Mouse (Mus musculus): ENCODE measurements around the gene Cdh22.

Gene Cdh22

DNA sequence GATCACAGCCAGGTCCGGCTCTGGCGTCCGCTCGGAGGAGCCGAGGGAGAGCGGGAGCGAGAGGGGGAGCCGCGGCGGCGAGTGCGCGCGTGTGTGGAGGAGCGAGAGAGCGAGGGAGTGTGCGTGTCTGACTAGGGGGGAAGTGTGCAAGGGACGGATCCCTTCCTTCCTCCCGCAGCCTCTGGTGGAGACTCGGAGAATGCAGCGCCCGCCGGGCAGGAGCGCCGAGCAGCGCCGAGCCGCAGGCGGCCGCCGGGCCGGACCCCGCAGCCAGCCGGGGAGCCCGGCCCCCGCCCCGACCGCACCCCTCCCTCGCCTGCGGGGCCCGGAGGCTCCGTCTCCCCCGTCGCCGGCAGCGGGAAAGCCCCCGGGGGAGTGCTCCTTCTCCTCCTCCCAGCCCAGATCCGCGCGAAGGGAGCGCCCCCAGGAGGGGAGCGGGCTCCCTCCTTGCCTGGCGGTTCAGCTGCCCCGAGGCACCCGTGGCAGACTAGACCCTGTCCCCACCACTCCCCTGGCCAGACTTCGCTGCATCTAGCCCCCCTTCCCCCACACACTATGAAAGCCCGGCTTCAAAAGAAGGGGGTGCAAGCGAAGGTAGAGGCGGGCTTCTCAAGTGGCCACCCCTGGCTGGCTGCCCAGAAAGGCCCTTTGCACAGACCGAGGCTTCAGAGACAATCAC is at the start of gene Cdh22:
Gene Cdh22, minus strand, starts transcription at position 241 of the 679 bp plus-strand sequence.
- DNase-seq (ENCODE audit: low spot score): peak; percentile 58

DNA sequence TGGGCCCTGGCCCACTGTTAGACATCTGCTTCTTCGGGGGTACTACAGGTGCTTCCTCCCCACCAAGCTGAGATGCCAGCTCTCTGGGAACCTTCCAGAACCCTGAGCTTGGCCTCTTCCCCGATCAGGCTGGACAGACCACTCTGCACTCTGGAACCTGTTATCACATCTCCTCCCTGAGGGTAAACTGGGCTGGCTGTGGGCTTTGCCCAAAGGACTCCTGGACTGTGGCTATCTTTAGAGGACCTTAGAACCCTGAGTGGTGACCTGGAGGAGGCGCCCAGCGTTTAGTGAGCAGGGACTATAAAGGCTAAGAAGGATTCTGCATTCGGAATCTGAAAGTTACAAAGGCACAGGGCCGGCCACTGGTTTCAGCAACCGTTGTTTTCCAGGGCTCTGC is 49.7 kb upstream of the Cdh22 start:
- no peak for DNase-seq (ENCODE audit: low spot score)

DNA sequence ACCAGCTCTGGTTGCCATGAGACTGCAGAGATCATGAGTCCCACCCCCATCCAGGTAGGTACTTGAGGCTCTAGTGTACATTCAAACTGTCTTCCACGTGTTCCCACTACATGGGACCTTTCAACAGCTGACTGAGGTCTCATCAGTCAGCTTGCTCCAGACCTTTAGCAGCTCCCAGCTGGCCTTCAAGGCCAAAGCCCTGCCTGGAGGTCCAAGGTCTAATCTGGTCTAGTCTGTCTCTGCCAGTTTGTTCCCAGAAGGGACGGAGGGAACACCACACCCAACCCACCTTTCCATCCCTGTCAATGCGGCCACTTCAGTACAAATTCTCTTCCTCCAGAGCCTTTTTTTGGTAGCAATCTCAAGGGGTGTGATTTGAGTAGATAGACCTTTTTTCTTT is 49.0 kb upstream of the Cdh22 start:
- DNase-seq (ENCODE audit: low spot score): no peak

- no peak for DNase-seq (ENCODE audit: low spot score)
These were observed 47.2 kb upstream of the Cdh22 start for GRCm38 (mm10) chr2:165281779-165282311.

DNA sequence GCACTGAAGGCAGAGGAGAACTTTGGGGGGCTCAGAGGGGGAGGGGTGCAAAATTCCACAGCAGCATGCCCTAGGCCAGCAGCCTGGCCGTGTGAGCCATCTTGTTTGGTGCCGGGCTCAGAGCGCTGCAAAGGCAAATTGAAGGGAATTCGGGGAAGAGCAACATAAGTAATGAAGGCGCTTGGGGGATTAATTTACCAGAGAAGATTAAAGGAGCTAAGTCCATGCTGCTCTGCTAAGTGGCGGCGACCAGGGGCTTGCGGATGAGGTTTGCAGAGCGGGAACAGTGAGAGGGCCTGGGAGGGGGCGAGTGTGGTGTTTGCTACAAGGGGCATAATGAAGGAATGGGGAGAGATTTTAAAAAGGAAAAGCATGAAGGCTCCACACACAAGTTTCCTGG is 44.7 kb upstream of the Cdh22 start:
- DNase-seq (ENCODE audit: low spot score): no peak

DNA sequence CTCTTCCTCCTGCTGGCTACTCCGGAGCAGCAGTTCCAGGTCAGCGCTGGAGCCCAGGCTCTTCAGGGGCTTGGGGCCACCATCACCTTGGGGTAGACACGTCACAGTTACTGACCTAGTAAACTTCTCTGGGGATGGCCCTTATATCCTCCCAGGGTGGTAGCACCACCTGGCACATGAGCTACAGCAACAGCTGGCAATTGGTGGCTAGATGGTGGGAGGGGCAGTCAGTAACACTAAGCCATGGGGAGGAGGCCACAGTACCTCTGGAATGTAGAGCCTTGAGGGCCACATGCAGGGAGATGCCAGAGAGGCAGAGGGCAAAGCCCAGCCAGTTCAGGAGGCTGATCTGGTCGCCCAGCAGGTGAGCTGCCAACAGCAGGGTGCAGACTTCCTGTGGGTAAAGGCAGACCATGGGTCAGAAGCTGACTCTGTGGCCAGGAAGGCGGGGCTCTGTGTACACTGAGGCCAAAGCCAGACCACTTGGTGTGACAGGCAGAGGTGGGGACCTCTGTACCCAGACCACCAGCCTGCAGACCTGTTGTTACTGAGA is 42.6 kb upstream of the Cdh22 start:
- DNase-seq (ENCODE audit: low spot score): no peak

DNA sequence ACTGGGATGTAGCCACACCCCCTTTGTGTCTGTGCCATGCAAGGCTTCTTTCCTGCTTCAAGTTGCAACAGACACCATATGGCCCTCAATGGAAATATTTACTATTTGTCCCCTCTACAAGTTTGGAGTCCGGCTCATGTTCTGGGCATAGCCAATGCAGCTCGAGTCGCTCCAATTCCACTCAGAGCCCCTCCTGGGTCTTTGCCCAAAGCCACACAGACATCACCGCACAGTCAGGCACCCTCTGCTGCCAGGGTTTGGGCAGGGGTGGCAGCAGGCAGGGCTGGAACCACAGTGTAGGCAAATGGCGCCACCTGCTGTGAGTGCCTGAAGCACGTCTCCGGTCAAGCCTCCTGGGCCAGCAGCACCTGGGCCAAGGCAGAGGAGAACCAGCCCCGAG is 41.2 kb upstream of the Cdh22 start:
- peak; percentile 70 for DNase-seq (ENCODE audit: low spot score)

DNA sequence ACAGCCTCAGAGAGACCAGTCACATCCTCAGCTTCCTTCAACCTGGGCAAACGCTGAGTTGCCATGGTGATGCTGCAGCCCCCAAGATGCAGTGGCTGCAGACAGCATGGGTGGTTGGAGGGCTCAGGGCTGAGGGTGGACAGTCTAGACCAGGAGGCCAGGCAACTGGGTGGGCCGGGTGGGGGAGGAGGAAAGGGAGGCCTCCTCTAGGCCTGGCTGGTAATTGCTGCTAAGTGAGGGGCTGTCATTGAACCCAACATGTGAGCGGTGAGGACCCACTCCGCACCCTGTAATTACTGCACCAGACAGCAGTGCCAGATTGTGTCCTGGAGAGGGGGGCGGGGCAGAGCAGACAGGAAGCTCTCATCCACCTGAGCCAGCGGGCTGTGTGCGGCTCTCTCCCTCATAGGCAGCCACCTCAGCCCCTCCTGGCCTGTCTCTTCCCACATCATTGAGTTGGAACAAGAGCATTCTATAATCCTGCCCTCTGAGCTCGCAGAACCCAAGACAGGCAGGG is 40.5 kb upstream of the Cdh22 start:
- DNase-seq (ENCODE audit: low spot score): no peak

DNA sequence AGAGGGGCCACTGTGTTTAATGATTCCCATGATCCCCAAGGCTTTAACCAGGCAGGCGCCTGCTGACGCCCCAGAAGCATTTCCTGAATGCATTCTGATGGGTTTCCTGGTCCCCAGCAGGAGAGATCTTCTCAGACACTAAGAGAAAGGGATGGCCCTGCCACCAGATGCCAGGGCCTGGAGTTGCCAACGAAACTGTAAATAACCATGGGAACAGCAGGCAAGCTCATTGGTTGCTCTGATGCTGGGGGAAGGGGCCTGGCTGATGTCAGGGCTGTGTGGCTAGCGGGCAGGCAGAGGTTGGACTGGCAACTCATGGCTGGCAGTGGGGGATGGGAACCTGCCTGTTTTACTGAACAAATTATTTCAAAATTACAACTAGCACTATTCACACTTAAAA is 38.9 kb upstream of the Cdh22 start:
- no peak for DNase-seq (ENCODE audit: low spot score)

GRCm38 (mm10) chr2:165271326-165271725 is 36.7 kb upstream of the Cdh22 start:
- no peak for DNase-seq (ENCODE audit: low spot score)

DNA sequence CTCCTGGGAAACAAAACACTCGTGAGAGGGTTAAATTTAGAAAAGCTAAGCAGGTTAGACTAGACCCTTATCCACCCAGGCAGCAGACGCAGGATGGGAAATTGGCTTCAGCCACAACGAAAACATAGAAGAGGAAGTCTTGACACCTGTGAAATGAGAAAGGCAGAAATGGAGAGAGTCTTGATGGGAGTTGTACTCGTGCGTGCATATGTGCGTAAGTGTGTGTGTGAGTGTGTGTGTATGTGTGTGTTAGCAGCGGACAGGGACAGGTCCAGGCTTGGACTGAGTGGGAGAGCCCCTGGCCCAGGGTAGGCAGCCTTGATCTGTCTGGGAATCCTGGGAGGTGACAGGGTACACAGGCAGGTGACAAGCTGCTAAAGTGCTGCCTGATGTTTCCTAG is 36.2 kb upstream of the Cdh22 start:
- DNase-seq (ENCODE audit: low spot score): no peak

DNA sequence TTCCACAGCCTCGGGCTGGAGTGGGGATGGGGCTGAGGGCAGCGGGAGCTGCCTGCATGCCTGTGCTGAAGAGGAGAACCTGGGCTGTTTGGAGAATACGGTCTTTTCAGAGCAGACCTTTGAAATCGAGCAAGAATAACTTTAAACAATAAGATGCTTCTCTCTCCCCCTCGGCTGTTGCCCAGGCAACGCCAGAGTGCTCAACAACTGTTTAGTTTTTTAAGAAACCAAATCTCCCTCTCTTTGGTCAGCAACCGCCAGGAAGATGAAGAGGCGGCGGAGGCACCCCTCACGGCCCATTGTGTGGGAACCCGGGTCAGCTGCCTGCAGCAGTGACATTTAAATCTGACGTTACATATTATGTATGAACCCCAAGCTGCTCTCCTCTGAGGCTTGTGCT is 32.1 kb upstream of the Cdh22 start:
- DNase-seq (ENCODE audit: low spot score): no peak

DNA sequence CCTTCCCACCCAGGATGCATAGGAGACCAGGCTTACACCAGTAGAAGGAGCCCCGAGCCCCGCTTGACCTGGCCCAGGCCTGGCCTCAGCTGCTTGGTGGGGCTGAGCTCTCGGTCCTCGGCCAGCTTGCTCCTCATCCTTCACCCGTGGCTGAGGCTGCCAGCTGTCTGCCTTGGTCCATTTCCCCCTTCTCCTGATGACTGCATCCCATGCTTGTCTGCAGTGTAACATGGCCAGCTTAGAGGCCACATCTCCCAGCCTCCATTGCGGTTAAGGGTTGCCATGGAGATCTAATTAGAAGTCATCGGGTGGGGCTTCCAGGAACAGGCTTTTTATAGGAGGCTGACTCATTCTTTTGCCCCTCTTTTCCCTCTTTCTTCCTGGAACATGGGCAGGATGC is 29.2 kb upstream of the Cdh22 start:
- DNase-seq (ENCODE audit: low spot score): no peak

DNA sequence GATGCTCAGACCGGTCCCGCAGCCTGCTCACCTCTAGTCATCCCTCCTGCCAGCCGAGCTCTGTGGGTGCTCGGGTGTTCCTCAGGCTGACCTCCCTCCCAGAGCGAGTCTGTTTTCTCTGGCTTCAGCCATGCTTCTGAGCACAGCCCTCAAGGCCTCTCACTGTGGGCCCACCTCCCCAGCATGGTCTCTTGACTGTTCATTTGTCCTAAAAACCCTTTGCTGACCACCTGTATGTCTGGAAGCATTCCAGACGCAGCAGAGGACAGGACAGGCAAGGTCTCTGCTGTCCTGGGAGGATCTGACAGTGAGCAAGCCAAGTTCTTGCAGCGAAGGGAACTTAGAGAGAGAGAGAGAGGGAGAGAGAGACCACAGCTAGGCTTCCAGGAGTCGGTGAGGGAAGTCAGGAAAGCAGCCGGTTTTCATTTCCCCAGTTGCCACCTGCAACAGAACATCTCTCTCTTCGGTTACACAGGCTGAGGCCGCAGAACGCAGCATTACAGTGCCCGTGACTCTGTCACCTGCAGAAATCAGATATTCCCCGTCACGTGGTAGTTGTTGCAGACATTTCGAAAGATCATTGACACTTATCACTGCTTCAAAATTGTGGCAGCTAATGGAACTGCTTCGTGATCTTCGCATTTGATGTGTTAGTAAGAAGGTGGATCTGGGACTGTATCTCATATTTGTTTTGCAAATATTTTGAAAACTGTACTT is 27.8 kb upstream of the Cdh22 start:
- DNase-seq (ENCODE audit: low spot score): no peak

DNA sequence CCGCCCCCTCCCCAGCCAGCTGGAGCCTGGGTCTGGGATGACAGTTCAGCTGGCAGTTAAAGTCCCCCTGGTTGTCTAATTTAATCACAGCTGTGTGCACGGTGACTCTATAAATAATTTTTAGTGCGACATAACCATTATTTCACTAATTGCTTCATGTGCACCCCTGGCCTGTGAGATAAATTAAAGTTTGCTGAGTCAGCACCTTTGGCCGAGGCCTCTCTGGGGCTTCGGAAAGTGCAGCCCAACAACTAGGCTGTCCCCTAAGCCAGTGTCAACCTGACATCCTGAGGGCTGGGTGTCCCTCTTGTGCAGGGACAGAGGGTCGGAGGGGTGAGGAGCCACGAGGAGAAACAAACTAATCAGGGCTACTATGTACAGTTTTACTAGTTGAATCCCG is 25.2 kb upstream of the Cdh22 start:
- DNase-seq (ENCODE audit: low spot score): no peak

DNA sequence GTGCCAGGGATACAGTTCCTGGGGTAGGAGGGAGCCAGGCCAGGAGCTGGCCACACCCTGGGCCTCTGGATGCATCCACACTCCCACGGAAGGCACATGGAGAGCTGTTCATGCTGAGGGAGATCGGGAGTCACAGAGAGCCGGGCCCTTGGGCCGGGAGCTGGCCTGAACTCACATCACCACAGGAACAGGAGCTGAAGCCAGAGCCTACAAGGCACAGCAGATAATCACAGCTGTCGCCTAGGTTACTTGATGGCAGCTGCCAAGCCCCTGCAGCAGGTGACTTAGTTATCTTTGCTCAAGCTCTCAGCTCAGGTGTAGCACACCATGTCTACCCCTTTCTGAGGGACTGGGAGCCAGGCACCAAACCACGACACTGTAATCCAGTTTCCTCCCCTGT is 23.7 kb upstream of the Cdh22 start:
- no peak for DNase-seq (ENCODE audit: low spot score)

DNA sequence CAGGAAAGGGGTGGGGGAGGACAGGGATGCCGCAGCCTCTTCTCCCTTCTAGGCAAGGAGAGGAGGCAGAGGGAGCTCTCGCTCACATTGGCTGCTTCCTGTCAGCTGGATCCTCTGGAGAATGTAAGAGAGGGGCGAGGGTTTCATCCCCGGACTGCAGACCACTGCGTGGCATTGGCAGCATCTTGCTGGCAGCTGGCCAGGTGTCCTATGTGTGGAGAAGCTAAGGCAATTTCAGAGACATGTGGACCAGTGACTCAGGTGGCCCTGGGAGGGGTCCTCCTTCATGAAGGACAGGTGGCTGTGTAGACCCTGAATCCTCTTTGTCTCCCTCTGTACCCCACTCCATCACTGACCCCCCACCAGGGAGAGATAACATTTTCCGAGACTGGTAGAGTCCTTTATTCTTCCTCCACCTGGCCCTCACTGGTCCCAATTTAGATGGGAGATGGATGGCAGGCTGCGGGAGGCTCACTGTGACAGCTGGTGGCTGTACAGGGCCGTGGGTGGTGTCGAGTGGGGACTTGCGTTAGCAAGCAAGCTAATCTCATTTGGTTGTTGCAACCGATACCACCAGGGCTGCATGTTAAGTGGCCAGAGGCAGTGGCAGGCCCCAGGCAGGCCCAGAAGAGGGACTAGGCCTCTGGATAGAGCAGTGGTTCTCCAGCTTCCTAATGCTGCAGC is 22.6 kb upstream of the Cdh22 start:
- DNase-seq (ENCODE audit: low spot score): no peak

DNA sequence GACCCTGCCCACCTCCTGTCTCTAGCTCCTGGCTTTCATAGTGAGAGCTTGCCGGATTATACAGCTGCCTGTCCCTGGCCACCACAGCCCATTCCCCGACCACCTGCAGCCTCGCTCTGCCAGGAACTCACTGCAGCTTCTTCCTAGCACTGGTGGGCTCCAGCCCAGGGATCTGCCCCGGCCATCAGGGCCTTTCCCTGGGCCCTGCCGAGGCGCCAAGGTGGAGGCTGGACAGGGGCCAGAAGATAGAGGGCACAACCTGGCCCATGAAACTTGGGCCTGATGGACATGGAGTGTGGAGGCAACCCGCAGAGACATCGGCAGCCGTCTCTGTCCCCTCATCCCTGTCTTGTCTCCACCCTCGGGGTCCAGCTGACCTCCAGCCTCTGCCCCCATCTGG is 21.6 kb upstream of the Cdh22 start:
- DNase-seq (ENCODE audit: low spot score): no peak

DNA sequence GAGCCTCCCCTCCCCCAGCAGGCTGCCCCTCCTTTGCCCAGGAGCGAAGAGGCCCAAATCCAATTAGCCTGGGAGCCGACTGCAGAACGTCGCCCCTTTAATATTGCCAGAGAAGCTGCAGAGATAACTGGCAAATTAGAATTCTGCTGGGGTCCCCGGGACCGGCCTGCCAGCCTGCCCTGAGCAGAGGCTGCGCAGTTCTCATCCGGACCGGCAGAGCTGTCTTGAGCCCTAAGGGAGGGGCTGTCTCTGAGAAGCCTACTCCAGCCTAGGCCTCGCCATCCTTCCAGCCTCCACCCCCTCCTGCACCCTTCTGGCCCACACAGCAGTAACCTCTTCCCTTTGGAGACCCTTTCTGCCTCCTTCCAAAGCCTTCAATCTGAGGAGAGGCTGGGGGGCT is 19.2 kb upstream of the Cdh22 start:
- no peak for DNase-seq (ENCODE audit: low spot score)

DNA sequence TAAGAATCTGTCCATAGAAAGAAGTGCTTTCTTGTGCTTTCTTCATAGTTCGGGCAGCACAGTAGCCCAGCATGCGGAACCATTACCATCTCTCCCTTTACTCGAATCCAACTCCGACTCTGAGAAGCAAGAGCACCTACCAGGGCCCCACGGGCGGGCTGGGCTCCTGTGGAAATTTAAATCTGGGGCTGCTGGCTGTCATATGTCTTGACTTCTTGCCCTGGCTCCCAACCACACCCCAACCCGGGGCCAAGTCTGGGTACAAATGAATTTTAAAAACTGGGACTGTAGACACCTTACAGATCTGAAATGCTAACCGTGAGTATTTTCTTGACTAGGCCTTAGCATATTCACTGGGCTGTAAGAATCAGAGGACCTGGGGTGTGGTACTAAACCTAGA is 18.6 kb upstream of the Cdh22 start:
- DNase-seq (ENCODE audit: low spot score): no peak

GRCm38 (mm10) chr2:165252801-165253200 is 18.1 kb upstream of the Cdh22 start:
- DNase-seq (ENCODE audit: low spot score): no peak

- DNase-seq (ENCODE audit: low spot score): no peak
These were observed 17.7 kb upstream of the Cdh22 start for GRCm38 (mm10) chr2:165252381-165252780.

- DNase-seq (ENCODE audit: low spot score): no peak
These were observed 16.2 kb upstream of the Cdh22 start for GRCm38 (mm10) chr2:165250903-165251302.
